Mouse (Mus musculus) spleen, adult 2 months (tissue): ENCODE results near the gene Pnliprp2.

ENCODE experiments used
- CTCF ChIP-seq: fragments of 200-500 bp; IDR thresholded peaks from 2 replicates; pipeline ENCODE4 v1.5.1; 2011; ENCODE audit warnings: mild to moderate bottlenecking, inconsistent platforms; ENCODE audit not compliant: insufficient read depth, insufficient read length, insufficient replicate concordance; ENCODE audit errors: extremely low read depth
- POLR2A ChIP-seq: fragments of 200-500 bp; IDR thresholded peaks from 2 replicates; pipeline ENCODE4 v1.6.1; 2011; ENCODE audit warnings: low read depth, low read length, inconsistent platforms

- TF ChIP-seq CTCF: no peak
- no peak for TF ChIP-seq POLR2A
These were observed 31.8 kb upstream of the Pnliprp2 start for GRCm38 (mm10) chr19:58727756-58728155.
